Mouse (Mus musculus): ENCODE measurements at regions not wholly inside any gene's neighbourhood (a gene's known extent, or its start where the extent isn't known, plus 50 kb on each side); places are given as distances from the start of the nearest gene placed in this dataset.

DNA sequence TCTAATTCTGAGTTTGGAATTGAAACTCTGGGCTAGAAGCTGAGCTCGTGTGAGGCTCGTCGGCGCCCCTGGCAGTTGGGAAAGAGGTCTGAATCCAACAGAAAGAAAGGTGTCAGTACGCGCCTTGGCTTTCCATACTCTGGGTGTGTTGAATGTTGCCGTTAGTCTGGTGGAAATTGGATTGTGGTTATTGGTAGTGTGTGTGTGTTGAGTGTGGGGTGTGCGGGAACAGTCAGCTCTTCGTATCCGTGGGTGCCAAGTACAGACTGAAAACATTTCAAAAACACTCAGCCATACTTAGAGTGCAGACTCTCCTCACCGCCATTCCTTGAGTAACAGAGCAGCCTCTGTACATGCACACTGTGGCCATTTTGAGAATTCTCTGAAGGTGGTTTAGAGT is 566.9 kb downstream of the Tbc1d22a start:
- Histone ChIP-seq H3K27ac (replicated peaks; ENCODE audit: low read depth, low read length) (no peak overlapping the region), H3K4me1 (ENCODE audit: control insufficient read depth, insufficient read depth, insufficient read length, low read length) (no peaks in the 10 kb centered on the region), H3K4me3 (ENCODE audit: insufficient read depth, low read depth, low read length) (no peak overlapping the region)

DNA sequence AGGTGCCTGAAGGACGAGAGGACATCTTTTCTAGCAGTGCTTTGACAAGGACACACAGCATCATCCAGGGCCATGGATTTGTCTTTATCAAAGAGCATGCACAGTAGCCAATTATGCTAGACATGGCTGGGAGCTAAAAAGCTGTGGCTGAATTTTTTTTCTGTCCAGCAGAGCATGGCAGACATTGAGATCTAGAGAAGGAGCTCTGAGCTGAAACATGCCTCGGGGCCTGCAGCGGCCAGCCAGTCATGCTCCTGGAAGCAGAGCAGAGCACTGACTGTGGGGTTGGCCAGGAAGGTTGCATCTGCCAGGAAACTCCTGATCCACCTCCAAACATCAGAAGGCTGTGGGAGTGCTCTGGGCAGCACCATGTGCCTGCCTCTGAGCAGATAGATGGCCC is 580.5 kb downstream of the Tbc1d22a start:
- Histone ChIP-seq H3K4me1 (ENCODE audit: control insufficient read depth, insufficient read depth, insufficient read length, low read length) (no peaks in the 10 kb centered on the region), H3K27ac (replicated peaks; ENCODE audit: low read depth, low read length) (no peak overlapping the region), H3K4me3 (ENCODE audit: insufficient read depth, low read depth, low read length) (no peak overlapping the region)

DNA sequence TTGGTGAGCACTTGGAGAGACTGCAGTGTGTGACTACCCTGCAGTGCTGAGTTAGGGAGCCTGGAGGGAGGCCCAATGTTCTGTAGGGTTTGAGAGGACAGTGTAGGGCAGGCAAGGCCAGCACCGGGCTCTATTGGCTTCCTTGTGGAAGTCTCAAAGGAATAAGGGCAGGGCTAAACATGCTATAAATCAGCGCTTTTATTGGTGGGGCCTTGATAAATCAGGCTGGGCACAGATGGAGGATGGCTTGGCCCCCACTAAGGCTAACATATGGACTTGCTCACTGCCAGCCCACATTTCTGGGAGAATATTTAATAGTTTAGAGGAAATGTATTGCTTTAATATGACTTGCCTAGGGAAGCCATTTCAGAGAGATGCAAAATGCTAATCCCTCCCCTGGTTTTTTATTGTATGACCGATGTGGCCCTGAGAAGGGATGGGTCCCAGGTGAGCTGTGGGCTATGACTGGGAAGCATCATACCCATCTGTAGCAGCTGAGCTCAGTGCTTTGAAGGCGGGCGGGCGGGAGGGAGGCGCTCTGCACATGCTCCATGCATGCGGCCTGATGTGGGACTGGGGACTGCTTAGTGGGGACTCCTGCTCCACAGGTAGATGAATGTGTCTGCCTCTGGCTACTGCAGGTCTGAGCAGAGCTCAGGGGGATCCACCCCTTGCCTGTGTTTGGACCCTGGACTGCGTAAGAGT is 584.4 kb downstream of the Tbc1d22a start:
- no peaks in the 10 kb centered on the region for H3K4me1 ChIP-seq (ENCODE audit: control insufficient read depth, insufficient read depth, insufficient read length, low read length)
- H3K4me3 ChIP-seq (ENCODE audit: insufficient read depth, low read depth, low read length) = no peak overlapping the region
- H3K27ac ChIP-seq (replicated peaks; ENCODE audit: low read depth, low read length) = no peak overlapping the region

DNA sequence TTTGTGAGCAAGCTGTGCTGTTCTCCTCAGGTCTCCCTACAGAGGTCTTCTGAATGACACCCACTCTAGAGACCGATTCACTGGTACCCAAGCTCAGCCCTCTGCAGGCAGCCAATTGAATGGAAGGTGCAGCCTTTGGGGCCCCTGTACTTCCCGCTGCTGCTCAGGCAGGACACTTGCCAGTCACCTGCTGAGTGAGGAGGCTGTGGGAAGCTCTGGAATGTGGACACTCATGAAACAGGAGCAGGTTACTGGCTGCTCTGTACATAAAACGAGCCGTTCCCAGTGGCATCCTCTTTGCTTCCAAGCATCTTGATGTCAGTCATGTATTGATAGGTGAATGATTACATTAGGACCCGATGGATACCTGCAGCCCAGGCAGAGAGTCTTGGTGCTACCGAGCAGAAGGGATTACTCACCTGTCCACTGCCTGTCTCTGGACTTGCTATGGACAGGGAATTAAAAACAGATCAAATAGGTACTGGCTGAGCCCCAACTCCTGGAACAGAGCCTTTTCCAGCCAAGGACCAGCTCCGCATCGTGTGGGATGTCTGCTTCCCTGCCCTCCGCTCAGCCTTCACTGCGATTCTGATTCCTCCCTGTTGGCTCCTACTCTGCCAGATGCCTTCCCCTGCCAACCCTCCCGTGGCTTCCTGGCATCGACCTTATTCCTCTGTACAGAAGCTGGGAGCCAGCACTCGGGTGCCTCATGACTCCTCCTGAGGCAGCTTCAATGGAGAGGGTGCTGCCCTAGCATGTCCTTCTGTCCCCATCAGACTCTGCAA is 593.2 kb downstream of the Tbc1d22a start:
- no peak overlapping the region for H3K27ac ChIP-seq (replicated peaks; ENCODE audit: low read depth, low read length)
- no peak overlapping the region for H3K4me3 ChIP-seq (ENCODE audit: insufficient read depth, low read depth, low read length)

DNA sequence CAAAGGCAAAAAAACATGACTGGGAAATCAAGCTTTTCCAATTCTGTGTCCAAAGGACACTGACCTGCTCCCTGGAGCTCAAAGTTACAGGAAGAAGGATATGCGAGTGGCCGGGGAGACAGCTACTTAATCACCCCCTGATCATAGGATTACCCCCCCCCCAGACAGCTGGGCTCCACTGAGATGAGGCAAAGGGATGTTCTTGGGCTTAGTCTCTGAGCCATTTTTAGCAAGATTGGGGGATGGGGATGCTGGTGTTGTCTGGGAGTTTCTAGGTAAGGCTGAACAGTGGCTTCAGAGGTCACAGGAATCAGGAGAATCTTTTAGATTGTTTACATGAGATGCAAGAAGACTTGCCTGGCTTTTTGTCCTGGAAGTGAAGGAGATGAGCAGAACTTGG is 597.6 kb downstream of the Tbc1d22a start:
- H3K4me1 ChIP-seq (ENCODE audit: control insufficient read depth, insufficient read depth, insufficient read length, low read length) = no peaks in the 10 kb centered on the region
- no peak overlapping the region for H3K27ac ChIP-seq (replicated peaks; ENCODE audit: low read depth, low read length)
- H3K4me3 ChIP-seq (ENCODE audit: insufficient read depth, low read depth, low read length) = no peak overlapping the region

More for the DNA sequence above, 593.2 kb downstream of the Tbc1d22a start:
- no peaks in the 10 kb centered on the region for H3K4me1 ChIP-seq (ENCODE audit: control insufficient read depth, insufficient read depth, insufficient read length, low read length)

DNA sequence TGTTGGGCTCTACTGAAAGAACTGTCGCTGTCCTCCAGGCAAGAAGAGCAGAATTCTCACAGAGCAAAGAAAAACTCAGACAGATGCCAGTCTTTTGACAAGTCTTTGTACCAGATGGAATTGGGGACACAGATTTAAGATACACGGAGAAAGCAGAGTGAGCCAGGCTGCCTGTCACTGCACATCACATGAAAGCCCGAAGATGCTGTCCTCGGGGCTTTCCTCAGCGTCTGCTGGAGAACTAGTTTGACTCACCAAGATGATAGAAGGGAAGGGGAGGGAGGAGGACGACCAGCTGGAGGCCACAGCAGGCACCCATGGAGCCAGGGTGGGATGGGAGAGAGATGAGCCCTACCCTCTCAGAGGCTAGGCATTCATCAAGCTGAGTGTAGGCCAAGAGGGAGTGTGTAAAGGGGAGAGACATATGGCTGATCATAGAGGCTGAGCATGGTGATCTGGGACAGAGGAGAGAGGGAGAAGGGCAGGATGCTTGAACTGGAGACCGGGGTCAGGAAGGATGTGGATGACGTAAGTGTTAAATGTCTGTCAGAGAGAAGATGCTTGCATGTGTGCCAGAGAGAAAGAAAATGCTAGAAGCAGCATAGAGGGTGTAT is 600.7 kb downstream of the Tbc1d22a start:
- H3K27ac ChIP-seq (replicated peaks; ENCODE audit: low read depth, low read length) = no peak overlapping the region
- H3K4me1 ChIP-seq (ENCODE audit: control insufficient read depth, insufficient read depth, insufficient read length, low read length) = no peaks in the 10 kb centered on the region
- no peak overlapping the region for H3K4me3 ChIP-seq (ENCODE audit: insufficient read depth, low read depth, low read length)

DNA sequence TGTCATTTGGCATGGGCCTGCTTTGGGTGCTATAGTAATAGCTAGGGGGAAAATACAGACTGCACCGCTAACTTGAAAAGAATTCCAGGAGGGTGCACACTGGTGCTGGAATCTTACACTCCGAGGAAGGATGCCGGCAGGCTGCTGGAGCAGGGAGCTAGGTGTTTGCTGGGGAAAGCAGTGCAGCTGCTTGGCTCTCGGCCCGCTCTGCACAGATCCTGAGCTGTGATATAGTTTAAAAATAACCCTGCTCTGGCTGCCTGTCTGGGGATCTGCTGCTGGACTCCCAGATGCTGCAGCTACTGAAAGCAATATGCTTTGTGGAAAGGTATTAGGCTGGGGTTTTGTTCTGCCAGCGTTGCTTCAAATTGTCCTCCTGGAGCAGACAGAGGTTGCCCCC is 621.7 kb downstream of the Tbc1d22a start:
- no peak overlapping the region for H3K27ac ChIP-seq (replicated peaks; ENCODE audit: low read depth, low read length)
- no peak overlapping the region for H3K4me3 ChIP-seq (ENCODE audit: insufficient read depth, low read depth, low read length)
- no peaks in the 10 kb centered on the region for H3K4me1 ChIP-seq (ENCODE audit: control insufficient read depth, insufficient read depth, insufficient read length, low read length)

DNA sequence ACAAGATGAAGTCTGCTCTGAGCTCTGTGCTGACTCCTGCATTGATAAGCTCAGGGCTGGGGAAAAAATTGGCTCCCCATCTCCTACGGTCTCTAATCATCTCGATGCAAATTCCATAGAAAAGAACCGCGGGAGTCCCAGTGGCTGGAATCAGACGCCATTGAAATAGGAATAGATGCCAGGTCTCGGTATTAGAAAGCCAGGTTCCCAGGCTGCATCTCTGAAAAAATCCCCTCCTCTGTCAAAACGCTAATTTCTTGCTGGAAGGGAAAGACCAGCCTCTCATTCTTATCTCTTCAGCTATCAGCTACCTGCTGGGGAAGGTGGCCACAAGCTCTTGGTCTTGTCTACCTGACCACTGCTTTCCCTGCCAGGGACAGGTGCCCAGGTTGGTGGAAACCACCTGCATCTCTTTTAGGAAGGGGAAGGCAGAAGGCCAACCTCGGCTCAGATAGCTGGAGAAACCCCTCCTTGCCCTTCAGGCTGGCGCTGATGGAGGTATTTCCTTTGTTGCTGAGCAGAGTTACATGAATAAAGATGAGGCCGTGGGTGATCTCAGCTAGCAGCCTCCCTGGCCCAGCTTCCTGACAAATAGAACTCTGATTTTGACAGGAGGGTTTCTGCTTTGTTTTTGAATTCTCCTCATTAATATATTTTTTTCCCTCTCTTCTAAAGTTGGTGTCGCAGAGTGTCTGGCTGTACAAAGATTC is 638.1 kb downstream of the Tbc1d22a start:
- Histone ChIP-seq H3K4me3 (ENCODE audit: insufficient read depth, low read depth, low read length) (no peak overlapping the region), H3K27ac (replicated peaks; ENCODE audit: low read depth, low read length) (no peak overlapping the region), H3K4me1 (ENCODE audit: control insufficient read depth, insufficient read depth, insufficient read length, low read length) (no peaks in the 10 kb centered on the region)

DNA sequence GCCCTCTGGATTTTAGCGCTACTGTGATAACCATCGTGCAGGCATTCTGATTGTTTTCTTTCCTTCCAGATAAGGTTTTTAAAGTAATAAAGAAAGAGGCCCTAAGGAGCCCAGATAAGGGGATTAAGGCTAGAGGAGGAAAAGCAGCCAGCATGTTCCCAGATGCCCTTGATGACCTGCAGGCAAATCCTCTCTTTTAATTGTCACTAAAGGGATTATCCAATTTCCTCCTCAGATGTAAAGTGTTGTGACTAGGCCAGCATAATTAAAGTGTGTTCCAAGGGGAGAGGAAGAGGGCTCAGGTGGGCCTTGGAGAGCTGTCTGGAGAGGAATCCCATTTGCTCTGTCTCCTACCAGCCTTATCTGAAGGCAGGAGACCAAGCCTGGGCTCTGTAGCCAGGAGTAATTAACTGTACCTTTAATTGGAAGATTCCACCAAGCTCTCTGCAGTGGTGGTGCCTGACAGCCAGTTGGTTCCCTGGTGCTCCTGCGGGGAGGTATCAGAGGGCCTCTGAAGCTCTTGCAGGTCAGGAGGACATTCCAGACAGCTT is 644.2 kb downstream of the Tbc1d22a start:
- no peak overlapping the region for H3K4me3 ChIP-seq (ENCODE audit: insufficient read depth, low read depth, low read length)
- no peak overlapping the region for H3K27ac ChIP-seq (replicated peaks; ENCODE audit: low read depth, low read length)
- no peaks in the 10 kb centered on the region for H3K4me1 ChIP-seq (ENCODE audit: control insufficient read depth, insufficient read depth, insufficient read length, low read length)

DNA sequence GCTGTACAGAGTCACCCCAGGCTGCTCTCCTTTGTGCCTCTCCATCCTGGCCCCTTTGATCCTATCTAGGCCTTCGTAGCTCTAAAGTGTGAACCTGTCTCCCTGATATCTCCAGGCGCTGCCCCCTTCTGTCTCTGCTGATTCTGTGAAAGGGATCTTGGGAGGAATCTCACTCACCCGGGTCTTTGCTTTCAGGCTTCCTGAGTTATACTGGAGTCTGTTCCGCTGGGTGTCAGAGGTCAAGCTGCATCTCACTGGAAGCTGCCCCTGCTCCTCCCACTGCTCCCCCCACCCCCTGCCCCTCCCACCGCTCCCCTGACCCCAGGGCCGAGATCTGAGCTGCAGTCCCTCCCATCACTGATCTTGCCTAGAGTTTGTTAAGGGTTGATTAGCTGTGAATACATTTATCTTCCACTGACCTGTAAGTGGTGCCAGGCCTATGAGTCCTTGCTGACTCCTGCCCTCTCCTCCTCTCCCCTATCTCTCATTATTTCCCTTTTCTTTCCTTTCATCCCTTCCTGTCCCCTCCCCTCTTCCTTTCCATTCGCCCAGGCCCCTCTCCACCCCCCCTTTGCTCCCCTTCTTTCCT is 661.6 kb downstream of the Tbc1d22a start:
- no peak overlapping the region for H3K27ac ChIP-seq (replicated peaks; ENCODE audit: low read depth, low read length)
- peak overlapping the region; percentile 10; the same call in 1 of the 2 replicates for H3K4me3 ChIP-seq (ENCODE audit: insufficient read depth, low read depth, low read length)
- no peaks in the 10 kb centered on the region for H3K4me1 ChIP-seq (ENCODE audit: control insufficient read depth, insufficient read depth, insufficient read length, low read length)

DNA sequence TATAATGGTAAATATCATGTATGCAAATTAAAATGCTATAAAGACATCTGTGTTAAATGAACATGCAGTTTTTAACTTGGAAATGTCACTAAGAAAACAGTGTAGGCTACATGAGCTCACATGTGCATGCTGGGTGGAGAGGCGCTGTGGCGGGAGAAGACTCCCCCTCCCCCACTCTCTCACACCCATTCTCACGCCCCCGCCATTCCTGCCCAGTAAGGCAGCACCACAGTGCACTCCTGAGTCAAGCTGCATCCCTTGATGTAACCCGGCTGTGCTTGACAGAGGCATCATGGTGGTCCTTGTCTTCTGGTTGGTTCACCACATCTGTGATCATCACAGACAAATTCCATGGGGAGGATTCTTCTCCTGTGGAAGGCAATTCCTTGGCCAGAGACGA is 647.1 kb upstream of the Fam19a5 start:
- Histone ChIP-seq H3K4me3 (ENCODE audit: insufficient read depth, low read depth, low read length) (no peak overlapping the region), H3K27ac (replicated peaks; ENCODE audit: low read depth, low read length) (no peak overlapping the region), H3K4me1 (ENCODE audit: control insufficient read depth, insufficient read depth, insufficient read length, low read length) (no peaks in the 10 kb centered on the region)

DNA sequence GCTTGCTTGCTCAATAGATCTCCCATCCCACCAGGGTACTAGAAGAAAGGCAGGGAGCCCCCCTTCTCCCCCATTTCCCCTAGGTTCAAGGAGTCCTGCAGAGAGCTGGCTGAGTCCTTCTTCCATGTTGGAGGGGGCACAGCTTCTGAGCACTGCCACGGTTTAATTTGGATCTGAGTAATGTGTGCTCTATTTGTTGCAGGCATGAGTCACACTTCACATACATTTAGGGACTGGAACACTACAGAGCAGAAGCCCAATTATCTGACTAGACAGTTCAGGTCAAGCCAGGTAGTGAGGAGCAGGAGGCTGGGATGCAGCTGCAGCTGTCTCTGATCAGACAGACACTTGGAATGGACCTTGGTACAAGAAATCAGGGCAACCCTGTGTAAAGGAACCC is 644.1 kb upstream of the Fam19a5 start:
- no peak overlapping the region for H3K4me3 ChIP-seq (ENCODE audit: insufficient read depth, low read depth, low read length)
- no peaks in the 10 kb centered on the region for H3K4me1 ChIP-seq (ENCODE audit: control insufficient read depth, insufficient read depth, insufficient read length, low read length)
- H3K27ac ChIP-seq (replicated peaks; ENCODE audit: low read depth, low read length) = no peak overlapping the region

DNA sequence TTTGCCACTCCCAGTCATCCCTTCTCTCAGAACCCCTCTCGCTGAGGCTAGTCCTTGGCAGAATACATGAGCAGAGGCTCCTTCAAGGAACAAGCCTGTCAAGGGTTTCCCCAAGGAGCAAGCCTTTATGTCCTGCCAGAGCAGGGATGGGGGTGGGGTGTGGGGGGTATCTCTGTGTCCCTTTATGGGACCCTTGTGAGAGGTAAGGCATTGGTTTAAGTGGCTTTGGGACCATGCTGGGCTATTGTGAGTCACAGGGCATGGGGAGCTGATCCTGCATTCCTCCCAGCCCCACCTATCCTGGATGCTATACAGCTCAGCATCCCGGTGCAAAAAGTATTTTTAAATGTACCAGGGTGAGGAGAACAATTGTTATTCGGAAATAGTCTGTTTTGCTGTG is 641.1 kb upstream of the Fam19a5 start:
- Histone ChIP-seq H3K4me3 (ENCODE audit: insufficient read depth, low read depth, low read length) (no peak overlapping the region), H3K27ac (replicated peaks; ENCODE audit: low read depth, low read length) (no peak overlapping the region), H3K4me1 (ENCODE audit: control insufficient read depth, insufficient read depth, insufficient read length, low read length) (no peaks in the 10 kb centered on the region)

DNA sequence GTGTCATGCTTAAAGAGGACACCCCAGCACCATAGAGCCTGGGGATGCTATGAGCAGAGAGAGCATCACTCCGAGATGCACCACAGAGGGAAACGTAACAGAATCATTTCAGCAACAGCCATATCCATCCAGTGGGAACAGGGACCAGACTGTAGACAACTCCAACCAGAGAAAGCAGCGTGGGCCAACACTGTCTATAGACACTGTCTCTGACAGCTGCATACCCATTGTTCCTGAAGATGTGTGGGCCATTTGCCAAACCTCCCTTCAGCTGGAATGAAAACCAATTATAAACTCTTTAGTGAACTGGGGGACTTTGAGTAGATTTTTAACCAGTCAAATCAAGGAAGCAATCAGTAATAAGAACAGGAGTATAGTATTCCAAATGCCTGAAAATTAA is 630.8 kb upstream of the Fam19a5 start:
- H3K27ac ChIP-seq (replicated peaks; ENCODE audit: low read depth, low read length) = no peak overlapping the region
- no peak overlapping the region for H3K4me3 ChIP-seq (ENCODE audit: insufficient read depth, low read depth, low read length)
- no peaks in the 10 kb centered on the region for H3K4me1 ChIP-seq (ENCODE audit: control insufficient read depth, insufficient read depth, insufficient read length, low read length)

DNA sequence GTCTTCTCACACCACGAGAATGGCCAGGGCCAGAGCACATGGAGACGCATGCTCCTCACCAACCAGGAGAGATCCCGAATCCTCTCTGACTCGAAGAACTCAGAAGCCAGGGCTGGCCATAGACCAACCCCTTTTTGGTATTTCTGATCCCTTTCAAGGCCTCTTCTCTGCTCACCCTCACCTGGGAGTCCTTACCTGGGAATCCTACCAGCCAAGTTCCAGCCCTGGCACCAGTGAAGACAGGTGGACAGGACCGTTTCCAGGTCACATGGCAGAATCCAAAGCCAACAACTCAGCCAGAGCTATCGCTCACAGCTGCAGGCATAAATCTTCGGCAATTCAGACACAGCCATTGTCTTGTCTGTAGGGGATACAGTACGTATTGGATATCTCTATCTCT is 626.2 kb upstream of the Fam19a5 start:
- Histone ChIP-seq H3K27ac (replicated peaks; ENCODE audit: low read depth, low read length) (no peak overlapping the region), H3K4me1 (ENCODE audit: control insufficient read depth, insufficient read depth, insufficient read length, low read length) (no peaks in the 10 kb centered on the region), H3K4me3 (ENCODE audit: insufficient read depth, low read depth, low read length) (no peak overlapping the region)
